Mouse (Mus musculus) liver, adult 10 weeks (tissue): ENCODE results near the gene Cacna2d2. TPM values are rescaled to one million over a fixed set of nuclear protein-coding genes. Genes with fewer than 3 reads are reported as not detected.

Experiments
- polyA plus RNA-seq: library from polyadenylated mRNA; stranded (reverse); fragments of 350-450 nt; fragmentation: Illumina TruSeq; extraction: RNeasy Lipid Tissue Mini Kit (QIAGEN cat#74804); gene quantifications from one replicate; pipeline ENCODE4 v1.2.3, GENCODE M21; 2014; ENCODE audit warnings: low read depth, low replicate concordance

Cacna2d2 gene
- polyA plus RNA-seq, result not detected

DNA sequence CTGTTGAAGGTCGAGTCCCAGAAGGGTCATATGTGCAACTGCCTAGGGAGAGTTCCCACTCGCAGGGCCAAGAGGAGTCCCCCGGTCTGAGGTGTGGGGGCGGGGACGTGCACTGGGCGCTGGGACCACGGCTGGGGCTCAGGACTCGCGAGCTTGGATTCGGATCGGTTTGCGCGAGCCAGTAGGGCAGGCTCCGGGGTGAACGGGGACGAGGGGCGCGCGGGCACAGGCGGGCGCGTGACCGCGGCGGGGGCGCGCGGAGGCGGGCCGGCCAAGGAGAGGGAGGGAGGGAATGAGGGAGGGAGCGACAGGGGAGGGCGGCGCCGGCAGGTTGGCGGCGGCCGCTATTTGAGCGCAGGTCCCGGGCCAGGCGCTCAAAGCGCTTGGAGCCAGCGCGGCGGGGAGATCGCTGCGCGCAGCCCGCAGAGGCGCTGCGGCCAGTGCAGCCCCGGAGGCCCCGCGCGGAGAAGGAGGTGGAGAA is at the start of gene Cacna2d2:
TSS of gene Cacna2d2 (plus strand) at position 122 of the 481 bp plus-strand sequence.

DNA sequence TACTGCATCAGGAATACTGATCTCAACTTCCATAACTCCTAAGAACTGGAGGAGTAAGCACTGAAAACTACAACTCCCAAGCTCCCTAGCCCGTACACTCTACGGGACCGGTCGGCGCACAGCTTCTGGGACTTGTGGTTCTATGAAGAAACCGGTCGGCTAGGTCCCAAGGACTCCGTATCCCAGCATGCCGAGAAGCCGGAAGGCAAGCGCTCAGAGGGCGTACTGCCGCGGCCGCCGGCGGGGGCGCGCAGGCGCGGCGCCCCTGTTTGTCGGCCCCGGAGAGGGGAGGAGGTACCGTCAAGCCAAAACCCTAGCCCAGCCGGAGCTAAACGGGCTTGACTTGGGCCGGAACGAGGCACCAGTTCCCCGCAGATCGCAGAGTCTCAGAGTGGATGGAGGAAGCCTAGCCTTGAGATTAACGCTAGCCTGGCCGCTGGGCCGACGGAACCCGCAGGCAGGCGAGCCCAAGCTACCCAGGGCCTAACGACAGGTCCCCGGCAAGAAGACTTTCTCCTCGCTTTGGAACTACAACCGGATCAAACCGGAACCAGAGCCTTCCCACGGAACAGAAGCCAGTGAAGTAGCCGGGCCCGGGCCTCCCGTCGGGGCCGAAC is 134.5 kb downstream of the Cacna2d2 start, which contains the start of gene Tmem115:
TSS of gene Tmem115 (plus strand) at position 155 of the 617 bp plus-strand sequence.

DNA sequence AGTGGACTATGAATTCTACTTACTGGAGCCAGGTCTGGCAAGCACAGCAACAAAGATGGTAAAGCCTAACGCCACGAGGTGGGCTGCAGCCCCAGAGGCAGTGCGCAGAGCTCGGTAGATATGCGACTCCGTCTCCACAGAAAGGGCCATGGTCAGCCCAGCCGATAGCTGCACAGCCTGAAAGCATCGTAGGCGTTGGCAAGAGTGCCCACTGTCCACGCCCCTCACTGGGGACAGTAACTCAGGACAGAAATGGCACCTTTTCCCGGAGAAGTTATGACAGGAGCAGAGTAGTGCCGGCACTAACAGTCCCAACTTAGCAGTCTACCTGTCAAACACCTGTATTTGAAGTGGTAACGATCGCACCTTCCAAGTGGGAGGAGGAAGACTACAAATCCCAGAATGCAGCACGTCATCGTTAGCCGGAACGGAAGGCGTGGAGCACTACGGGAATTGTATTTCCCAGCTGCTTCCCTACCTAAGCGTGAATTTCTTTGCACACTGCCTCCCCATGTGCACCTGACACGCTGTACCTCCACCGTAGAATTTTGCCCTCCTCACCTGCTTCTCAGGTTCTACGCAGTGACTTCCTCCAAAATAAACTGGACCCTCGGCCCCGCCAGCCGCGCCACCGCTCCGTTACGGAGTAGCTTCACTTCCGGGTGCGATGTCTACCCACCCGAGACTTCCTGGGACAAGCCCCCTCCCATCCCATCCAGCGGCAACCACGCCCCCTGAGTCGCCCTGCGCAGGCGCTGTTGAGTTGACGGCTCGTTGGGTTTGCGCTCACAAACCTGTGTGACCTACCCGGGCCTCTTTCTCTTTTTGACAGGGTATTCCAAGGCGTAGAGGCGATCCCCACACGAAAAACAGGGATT is 142.3 kb downstream of the Cacna2d2 start, which contains the start of the genes Cyb561d2 and Nprl2:
TSS of gene Cyb561d2 (minus strand) at position 720 of the 878 bp plus-strand sequence.
TSS of gene Nprl2 (plus strand) at position 753 of the 878 bp plus-strand sequence.

DNA sequence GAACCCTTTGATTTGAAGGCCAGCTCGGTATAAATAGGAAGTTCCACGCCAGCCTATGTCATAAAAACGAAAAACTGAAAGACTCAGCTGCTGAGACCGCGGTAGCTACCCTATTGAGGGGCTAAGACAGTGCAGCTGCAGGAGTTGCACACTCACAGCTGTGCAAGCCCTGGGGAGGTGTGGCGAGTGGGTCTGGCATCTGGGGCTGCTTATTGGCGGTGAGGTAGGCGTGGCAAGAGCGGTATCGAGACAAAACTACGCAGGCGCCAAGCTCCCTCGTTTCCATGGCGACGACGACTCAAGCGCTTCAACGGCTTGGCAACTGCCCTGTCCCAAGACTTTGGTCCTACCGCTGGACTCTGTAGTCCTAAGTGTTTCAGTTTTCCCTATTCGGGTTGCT is 147.6 kb downstream of the Cacna2d2 start, which contains the start of gene Zmynd10:
TSS of gene Zmynd10 (plus strand) at position 273 of the 400 bp plus-strand sequence.

DNA sequence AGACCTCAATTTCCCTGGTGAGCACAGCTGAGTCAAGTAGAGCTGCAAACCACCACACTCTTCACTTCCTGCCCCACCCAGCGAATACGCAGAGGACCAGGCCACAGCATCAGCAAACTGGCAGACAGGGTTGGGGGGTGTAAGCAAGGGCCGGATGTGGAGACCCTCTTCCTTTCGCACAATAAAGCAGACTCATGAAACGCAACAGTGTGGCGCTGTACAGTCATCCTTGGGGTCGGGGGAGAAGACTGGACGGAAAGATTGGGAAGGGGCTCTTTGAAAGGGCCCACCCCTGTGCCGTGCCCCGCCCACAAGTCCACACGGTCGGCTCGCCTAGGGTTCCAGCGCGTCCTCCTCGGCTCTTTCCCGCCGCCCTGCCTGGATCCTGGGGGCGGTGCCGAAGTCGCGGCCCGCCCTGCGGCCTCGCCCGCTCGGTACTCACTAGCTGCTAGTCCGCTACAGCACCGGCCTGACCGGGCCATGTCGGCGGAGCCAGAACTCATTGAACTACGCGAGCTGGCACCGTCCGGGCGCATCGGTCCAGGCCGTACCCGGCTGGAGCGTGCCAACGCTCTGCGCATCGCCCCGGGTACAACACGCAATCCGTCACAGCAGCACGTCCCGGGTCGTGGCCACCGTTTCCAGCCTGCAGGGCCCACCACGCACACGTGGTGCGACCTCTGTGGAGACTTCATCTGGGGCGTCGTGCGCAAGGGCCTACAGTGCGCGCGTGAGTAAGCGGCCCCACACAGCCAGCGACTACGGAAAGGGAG is 151.9 kb downstream of the Cacna2d2 start, which contains the start of gene Rassf1:
TSS of gene Rassf1 (plus strand) at position 439 of the 773 bp plus-strand sequence.

DNA sequence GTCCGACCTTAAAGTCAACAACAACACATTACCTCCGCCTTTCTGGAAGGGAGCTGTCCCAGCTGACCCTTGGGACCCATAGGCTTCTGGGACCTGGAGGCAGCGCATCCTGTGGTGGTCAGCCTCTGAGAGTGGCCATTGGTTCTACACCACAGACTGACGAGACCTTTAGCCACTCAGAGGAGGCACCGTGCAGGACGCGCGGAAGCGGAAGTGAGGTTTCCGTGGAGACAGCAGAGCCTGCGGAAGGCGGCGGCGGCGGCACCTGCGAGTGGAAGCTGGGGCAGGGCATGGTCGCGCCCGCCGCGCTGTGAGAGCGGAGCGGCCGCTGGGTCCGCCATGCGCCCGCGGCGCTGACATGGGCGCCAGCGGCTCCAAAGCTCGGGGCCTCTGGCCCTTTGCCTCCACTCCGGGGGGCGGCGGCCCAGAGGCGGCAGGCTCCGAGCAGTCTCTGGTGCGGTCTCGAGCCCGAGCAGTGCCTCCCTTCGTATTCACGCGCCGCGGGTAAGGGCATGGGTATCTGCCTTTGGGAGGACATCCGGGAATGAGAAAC is 163.7 kb downstream of the Cacna2d2 start, which contains the start of gene Tusc2:
TSS of gene Tusc2 (plus strand) at position 227 of the 553 bp plus-strand sequence.

DNA sequence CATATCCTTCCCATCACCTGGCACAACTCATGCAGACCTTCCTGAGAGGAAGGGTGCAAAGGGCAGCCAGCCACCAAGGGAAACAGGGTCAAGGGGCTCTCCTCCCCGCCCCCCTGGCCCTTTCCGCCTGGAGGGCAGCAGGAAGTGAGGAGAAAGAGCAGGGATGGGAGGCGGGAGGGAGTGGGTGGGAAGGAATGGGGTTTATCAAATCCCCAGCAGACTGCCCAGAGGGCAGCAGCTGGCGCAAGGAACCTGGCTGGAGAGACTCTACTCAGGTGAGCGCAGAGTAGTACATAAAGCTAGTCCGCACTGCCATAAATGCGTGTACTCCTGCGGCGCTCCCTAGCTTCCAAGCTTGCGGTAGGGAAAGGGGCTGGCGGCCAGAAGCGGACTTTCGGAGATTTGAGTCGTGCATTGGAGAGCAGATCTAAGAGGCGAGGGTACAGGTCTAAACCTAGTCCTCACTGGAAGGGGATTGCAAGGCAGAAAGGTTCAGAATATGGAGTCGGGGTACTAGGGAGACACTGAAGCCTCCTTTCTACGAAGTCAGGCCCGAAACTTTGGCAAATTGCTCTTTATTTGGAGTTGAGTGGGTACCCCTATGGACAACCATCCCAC is 168.4 kb downstream of the Cacna2d2 start, which contains the start of gene Hyal2:
TSS of gene Hyal2 (plus strand) at position 244 of the 618 bp plus-strand sequence.

DNA sequence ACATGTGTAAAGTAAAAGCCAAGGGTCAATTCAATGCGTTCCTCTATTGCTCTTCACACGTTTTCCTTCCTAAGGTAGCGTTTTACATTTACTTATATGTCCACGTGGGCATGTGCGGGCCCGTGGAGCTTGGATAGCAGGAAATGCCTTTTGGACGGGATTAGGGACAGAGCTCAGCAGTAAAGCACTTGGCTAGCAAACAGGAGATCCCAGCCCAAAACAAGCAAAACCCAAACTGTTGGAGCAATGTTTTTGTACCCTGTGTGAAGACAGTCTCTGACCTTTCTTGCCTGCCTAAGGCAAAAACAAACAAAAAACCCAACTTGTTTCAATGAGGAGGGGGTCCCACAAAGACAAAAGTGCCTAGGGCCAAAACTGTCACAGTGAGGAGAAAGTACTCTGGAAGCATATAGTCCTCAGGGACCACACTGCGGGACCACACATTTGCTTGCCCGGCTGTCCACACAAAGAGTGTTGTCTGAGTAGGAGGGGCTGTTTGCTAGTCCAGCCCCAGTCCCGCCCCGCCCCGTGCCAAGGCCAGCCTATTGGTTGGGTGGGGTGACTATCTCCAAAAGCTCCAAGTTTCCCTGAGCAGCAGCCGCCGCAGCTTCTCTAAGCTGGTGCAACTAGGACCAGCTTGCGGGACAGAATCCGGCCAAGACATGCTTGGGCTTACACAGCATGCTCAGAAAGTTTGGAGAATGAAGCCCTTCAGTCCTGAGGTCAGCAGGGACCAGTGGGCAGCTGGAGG is 177.1 kb downstream of the Cacna2d2 start, which contains the start of gene Hyal1:
TSS of gene Hyal1 (plus strand) at position 571 of the 751 bp plus-strand sequence.

DNA sequence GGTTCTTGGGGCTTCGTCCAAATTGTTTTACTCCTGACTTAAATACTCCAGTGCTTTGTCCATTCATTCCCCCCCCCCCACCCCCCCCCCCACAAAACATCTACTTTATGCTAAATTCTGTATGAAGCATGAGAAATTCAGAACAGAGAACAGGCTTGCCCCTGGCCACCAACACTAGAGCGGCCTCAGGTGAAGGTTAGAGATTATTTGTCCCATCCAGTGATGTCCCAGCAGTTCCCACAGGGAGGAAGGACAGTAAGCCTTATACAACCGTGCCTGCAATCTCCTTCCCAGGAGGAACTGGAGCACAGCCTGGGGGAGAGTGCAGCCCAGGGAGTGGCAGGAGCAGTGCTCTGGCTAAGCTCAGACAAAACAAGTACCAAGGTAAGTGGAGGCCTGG is 179.2 kb downstream of the Cacna2d2 start, which contains the start of gene Naa80:
TSS of gene Naa80 (plus strand) at position 301 of the 400 bp plus-strand sequence.

Other genes with a start within 250 kb of the Cacna2d2 start
- gene Dock3, start 167.7 kb upstream of the Cacna2d2 start, polyA plus RNA-seq, result not detected
- 1.2 TPM for gene Mapkapk3, start 109.7 kb upstream of the Cacna2d2 start, polyA plus RNA-seq
- gene Cish, start 103.6 kb upstream of the Cacna2d2 start, polyA plus RNA-seq, result 4.5 TPM
- gene Hemk1, start 61.3 kb upstream of the Cacna2d2 start, polyA plus RNA-seq, result 6.1 TPM
- gene 6430571L13Rik, start 59.0 kb upstream of the Cacna2d2 start, polyA plus RNA-seq, result 0.13 TPM
- 0.45 TPM for gene Tmem115, start 134.3 kb downstream of the Cacna2d2 start, polyA plus RNA-seq
- 5.3 TPM for gene Cyb561d2, start 142.6 kb downstream of the Cacna2d2 start, polyA plus RNA-seq
- 2.0 TPM for gene Nprl2, start 142.6 kb downstream of the Cacna2d2 start, polyA plus RNA-seq
- gene Zmynd10, start 147.7 kb downstream of the Cacna2d2 start, polyA plus RNA-seq, result not detected
- 3.7 TPM for gene Rassf1, start 151.9 kb downstream of the Cacna2d2 start, polyA plus RNA-seq
- 17.6 TPM for gene Tusc2, start 163.6 kb downstream of the Cacna2d2 start, polyA plus RNA-seq
- gene Hyal2, start 168.3 kb downstream of the Cacna2d2 start, polyA plus RNA-seq, result 1.2 TPM
- 24.4 TPM for gene Hyal1, start 177.3 kb downstream of the Cacna2d2 start, polyA plus RNA-seq
- 3.7 TPM for gene Naa80, start 179.3 kb downstream of the Cacna2d2 start, polyA plus RNA-seq
- not detected for gene Hyal3, start 181.2 kb downstream of the Cacna2d2 start, polyA plus RNA-seq
- 27.0 TPM for gene Ifrd2, start 188.0 kb downstream of the Cacna2d2 start, polyA plus RNA-seq
- 0.21 TPM for gene Sema3b, start 209.6 kb downstream of the Cacna2d2 start, polyA plus RNA-seq
- gene Gnai2, start 235.8 kb downstream of the Cacna2d2 start, polyA plus RNA-seq, result 13.6 TPM